Mouse (Mus musculus): ENCODE data around the gene Prokr1. TPM values are rescaled to one million over a fixed set of nuclear protein-coding genes. Genes with fewer than 3 reads are reported as not detected.

Prokr1 gene
- polyA plus RNA-seq, 1 experiment from 2014 or later = 5.0 TPM

DNA sequence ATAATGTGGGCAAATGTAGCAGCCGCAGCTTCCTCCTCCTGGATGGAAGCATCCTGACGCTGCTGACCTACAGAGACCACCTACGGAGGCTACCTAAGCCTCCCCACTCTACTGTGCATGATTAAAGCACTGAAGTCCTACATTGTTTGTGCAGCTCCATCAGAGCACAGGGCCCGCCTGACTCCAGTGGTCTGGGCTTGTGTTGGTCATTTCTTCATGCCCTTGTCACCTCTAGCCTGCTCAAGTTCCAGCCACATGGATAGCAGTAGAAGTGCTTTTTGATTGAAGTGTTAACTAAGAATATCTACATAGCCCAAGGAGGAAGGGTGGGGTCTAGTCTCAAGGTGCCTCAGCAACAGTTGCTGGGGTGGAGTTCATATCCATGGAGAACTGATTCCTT, 26.2 kb downstream of the Prokr1 start:
- Histone ChIP-seq H3K27me3 (no peaks in the 10 kb centered on the region), H3K27ac (no peak overlapping the region), H3K4me3 (no peak overlapping the region), H3K4me1 (no peaks in the 10 kb centered on the region), H3K9me3 (replicated peaks) (no peaks in the 10 kb centered on the region; the same call in 1 of the 2 replicates), H3K4me2 (no peak overlapping the region), H3K36me3 (ENCODE audit: poor library complexity, severe bottlenecking) (no peaks in the 10 kb centered on the region), H3K9ac (no peak overlapping the region)
- 90% methylated on average over 4 of the region's 4 CpGs for WGBS
- no peak for ATAC-seq

DNA sequence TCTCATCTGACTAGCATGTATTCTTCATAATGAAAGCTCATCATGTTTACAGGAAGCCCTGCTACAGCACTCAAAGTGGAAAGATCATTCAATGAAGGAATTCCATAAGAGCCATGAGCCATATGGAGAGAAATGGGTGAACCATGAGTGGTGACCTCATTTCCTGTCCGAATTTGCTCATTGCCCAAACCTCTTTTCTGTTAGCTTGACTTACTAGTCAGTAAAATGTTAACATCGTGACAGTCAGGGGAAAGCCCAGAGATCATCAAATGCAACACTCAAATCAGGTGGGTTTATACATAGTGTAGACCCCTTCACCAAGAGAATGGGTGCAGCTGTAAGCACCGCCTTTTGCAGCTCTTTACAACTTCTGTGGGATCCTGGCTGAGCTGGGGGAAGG, 36.8 kb downstream of the Prokr1 start:
- no peaks in the 10 kb centered on the region for H3K4me1 ChIP-seq
- H3K27me3 ChIP-seq = no peaks in the 10 kb centered on the region
- no peak overlapping the region for H3K27ac ChIP-seq
- 87% methylated on average over 3 of the region's 3 CpGs for WGBS
- ATAC-seq = no peak
- H3K4me2 ChIP-seq = no peak overlapping the region
- H3K4me3 ChIP-seq = no peak overlapping the region
- H3K9me3 ChIP-seq (replicated peaks) = no peaks in the 10 kb centered on the region
- no peaks in the 10 kb centered on the region for H3K36me3 ChIP-seq (ENCODE audit: poor library complexity, severe bottlenecking)
- no peak overlapping the region for H3K9ac ChIP-seq

DNA sequence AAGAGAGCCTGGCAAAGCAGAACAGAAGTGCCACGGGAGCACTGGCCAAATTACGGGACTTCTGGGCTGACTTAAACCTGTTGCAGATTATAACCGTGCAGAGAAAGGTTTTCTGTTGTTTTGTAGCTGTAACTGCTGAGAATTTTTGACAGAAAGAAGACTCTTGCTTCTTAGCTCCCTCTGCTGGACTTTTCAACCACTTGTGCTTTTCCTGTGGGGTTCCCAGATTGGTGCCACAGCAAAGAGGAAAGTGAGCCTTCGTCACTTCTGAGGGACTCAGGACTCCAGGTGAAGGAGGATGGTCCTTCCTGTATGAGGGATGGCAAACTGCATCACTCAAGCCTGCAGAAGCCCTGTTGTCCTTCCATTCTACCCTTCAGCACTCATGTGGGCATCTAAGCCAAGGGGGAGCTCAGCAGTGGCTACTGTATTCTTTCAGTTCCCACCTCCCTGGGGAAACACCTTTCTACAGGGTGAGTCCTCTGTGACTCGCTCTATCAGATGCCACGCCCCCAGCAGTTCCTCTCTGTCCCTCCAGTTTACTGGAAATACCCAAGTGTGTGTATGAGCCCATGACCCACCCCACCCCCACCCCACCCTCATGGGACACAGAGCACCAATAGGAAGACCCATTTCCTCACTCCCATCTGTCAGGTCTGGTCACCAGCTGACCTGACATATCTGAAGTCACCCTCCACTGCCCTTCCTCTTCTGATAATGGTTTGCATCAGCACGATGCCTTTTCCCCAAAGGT, 38.3 kb downstream of the Prokr1 start:
- Histone ChIP-seq H3K4me1 (no peaks in the 10 kb centered on the region), H3K9me3 (replicated peaks) (no peaks in the 10 kb centered on the region), H3K4me3 (no peak overlapping the region), H3K36me3 (ENCODE audit: poor library complexity, severe bottlenecking) (no peaks in the 10 kb centered on the region), H3K4me2 (no peak overlapping the region), H3K27me3 (no peaks in the 10 kb centered on the region), H3K27ac (no peak overlapping the region), H3K9ac (no peak overlapping the region)
- ATAC-seq = no peak
- 64% methylated on average over 7 of the region's 7 CpGs for WGBS

DNA sequence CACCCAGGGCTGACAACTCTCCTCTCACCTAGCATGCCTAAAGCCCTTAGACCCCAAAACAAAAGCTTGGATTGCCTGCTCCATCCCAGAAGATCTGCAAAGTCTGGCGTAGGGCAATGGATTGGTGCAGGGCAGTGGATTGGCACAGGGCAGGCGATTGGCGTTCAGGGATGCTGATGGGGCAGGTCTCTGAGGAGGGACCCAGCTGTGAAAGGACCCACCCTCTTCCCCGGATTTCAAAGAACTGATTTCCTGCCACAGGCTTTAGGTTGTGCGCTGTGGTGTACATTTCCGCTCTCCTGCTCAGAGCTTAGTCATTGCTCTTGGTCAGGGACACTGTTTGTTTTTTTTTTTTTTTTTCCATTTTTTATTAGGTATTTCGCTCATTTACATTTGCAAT, 42.7 kb downstream of the Prokr1 start:
- Histone ChIP-seq H3K4me2 (no peak overlapping the region), H3K27me3 (no peaks in the 10 kb centered on the region), H3K4me3 (no peak overlapping the region), H3K9me3 (replicated peaks) (peaks cover 8% of the 10 kb centered on the region), H3K9ac (no peak overlapping the region), H3K36me3 (ENCODE audit: poor library complexity, severe bottlenecking) (0 out of 2 replicates have a peak, but pooled peaks cover 3% of the 10 kb centered on the region), H3K4me1 (peaks cover 12% of the 10 kb centered on the region), H3K27ac (no peak overlapping the region)
- WGBS = 86% methylated on average over 7 of the region's 7 CpGs
- ATAC-seq = no peak

DNA sequence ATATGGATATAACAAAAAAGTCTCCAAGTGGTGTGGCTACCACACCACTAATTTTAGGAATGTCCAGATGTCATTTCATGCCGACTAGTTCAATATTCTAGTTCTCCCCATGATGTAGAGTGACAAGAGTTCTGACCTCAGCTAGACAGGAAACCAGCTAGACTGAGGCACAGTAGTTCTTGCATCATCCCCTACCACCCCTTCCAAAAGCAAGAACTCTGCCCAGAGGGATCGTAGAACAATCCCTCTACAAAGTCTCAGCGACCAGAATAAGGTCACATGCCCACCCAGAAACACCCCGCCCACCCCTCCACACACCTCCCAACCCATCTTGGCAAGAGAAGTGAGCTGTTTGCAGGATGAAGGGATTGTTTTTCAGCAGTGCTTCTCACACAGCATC, 43.1 kb downstream of the Prokr1 start:
- 92% methylated on average over 4 of the region's 4 CpGs for WGBS

DNA sequence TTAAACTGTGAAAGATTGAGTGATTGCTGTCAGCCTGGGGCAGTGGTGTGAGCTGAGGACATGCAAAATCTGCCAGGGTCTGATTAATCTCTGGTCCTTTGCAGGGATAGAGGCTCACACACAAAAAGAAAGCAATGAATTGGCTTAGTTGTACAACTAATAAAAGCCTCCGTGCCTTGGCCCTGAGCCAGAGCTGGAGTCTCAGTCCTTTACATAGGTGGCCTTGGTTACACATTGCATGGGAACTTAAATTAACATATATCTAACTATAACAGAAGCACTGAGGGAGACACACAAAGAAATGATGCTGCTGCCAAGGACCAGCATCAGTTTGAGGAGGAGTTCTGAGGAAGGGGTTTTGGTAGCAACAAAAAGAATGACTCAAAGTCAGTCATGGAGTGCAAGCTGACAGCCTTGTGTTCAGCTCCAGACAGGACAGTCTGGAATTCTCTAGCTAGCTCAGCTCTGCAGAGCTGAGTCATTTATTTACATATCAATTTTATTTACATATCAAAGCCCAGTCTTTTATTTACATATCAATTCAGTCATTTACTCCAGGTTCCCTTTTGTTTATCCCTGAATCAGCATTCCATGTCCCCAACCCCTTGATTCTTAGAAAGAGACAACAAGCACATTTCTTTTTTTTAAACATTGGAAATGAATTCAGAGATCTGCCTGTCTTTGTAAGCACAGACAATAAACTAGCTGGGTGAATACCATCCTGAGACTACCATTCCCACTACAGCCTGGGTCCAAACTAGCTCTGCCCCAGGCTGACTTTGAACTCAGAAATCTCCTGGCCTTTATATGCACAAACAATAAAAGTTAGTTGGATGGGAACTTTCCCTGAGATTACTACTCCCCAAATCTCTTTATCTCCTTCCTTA, 45.0 kb downstream of the Prokr1 start:
- Histone ChIP-seq H3K4me1 (peaks cover 12% of the 10 kb centered on the region), H3K36me3 (ENCODE audit: poor library complexity, severe bottlenecking) (0 out of 2 replicates have a peak, but pooled peaks cover 3% of the 10 kb centered on the region), H3K4me2 (peak overlapping the region; percentile 28; the same call in 1 of the 2 replicates), H3K9ac (no peak overlapping the region), H3K27ac (peak overlapping the region; percentile 62), H3K27me3 (no peaks in the 10 kb centered on the region), H3K4me3 (no peak overlapping the region), H3K9me3 (replicated peaks) (peaks cover 8% of the 10 kb centered on the region)
- WGBS = 14% methylated on average over 1 of the region's 1 CpGs
- peak; percentile 95 for ATAC-seq

More for the DNA sequence above, 43.1 kb downstream of the Prokr1 start:
- Histone ChIP-seq H3K4me1 (peaks cover 12% of the 10 kb centered on the region), H3K4me3 (no peak overlapping the region), H3K9me3 (replicated peaks) (peaks cover 8% of the 10 kb centered on the region), H3K27ac (no peak overlapping the region), H3K27me3 (no peaks in the 10 kb centered on the region), H3K9ac (no peak overlapping the region), H3K4me2 (no peak overlapping the region), H3K36me3 (ENCODE audit: poor library complexity, severe bottlenecking) (0 out of 2 replicates have a peak, but pooled peaks cover 3% of the 10 kb centered on the region)
- ATAC-seq = no peak

DNA sequence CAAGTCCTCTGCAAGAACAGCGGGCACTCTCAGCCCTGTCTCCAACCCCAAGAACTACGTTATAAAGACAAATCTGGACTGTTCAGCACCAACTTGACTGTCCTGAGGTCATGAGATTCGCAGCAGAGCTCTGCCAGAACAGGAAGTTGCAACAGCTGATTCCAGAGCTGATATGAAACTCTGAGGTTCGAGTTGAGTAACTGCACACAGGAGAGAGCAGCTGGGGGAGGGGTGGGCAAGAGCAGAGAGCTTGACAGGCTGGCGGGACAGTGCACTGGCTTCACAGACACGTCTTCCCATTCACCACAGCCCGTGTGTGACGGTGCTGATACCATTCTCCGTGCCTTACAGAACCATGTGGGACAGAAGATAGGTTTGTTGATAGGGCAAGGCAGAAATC, 48.5 kb downstream of the Prokr1 start:
- WGBS = 85% methylated on average over 9 of the region's 9 CpGs
- no peak overlapping the region for H3K9ac ChIP-seq
- H3K4me2 ChIP-seq = no peak overlapping the region
- H3K9me3 ChIP-seq (replicated peaks) = peaks cover 8% of the 10 kb centered on the region
- H3K27me3 ChIP-seq = no peaks in the 10 kb centered on the region
- H3K4me3 ChIP-seq = no peak overlapping the region
- 0 out of 2 replicates have a peak, but pooled peaks cover 3% of the 10 kb centered on the region for H3K36me3 ChIP-seq (ENCODE audit: poor library complexity, severe bottlenecking)
- peaks cover 12% of the 10 kb centered on the region for H3K4me1 ChIP-seq
- no peak overlapping the region for H3K27ac ChIP-seq
- ATAC-seq = no peak

DNA sequence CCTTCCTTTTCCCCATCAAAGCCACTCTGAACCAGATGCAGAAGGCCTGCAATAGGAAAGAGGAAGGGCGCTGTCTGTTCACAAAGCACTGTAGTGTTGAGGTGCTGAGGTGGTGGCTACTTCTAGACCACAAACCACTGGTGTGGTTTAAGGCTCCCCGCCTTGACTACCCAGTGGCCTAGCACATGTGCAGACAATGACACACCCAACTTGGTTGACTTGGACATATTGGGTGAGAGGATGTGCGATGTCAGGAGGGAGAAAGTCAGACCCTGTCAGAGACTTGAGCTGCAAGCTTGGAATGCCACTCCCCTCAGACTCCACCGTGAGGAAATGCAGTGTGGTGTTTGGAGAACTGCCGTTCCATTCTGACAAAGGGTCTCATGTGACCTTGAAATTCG, 49.4 kb downstream of the Prokr1 start:
- Histone ChIP-seq H3K4me3 (no peak overlapping the region), H3K9me3 (replicated peaks) (peaks cover under 1% of the 10 kb centered on the region), H3K4me1 (peaks cover 12% of the 10 kb centered on the region), H3K36me3 (ENCODE audit: poor library complexity, severe bottlenecking) (no peaks in the 10 kb centered on the region), H3K27me3 (no peaks in the 10 kb centered on the region), H3K9ac (no peak overlapping the region), H3K4me2 (no peak overlapping the region), H3K27ac (no peak overlapping the region)
- WGBS = 93% methylated on average over 6 of the region's 6 CpGs
- no peak for ATAC-seq

DNA sequence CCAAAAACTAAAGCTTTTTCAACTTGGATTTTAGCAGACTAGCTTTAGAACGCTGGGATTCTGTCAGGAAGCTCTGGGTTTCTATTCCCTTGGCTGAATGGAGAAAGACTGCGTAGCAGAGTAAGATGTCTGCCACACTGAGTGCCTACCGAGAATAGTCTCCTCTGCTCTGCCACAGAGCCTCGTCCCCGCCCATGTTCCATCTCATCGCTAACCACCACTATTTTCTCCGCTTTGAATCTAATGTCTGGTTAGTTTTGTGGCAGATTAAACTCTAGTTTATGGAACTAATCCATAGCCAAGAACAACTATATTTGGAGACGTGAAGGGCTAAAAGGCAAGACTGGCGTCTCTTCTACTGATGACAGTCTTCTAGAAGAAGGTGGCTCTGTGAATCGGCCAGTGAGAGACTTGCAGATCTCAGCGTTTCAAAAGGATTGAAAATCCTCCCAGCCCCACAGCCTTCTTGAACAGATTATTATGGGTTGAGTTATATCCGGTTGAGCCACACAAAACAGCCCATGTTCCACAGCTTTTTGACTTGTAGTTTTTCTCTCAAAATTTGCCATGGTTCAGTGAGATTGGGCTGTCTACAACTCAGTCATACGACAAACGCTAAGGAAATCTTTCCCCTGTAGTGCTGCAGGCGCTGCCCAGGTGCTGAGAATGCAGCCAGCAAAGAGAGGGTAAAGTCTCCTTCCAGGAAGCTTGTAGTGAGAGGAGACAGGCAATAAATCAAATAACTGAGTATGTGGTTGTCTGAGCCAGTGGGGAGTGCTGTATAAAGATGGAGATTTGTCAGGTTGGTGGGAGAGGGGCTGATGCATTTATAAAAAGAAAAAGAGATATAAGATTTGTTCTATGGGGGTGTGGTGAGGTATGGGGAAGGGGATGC, 51.9 kb downstream of the Prokr1 start:
- no peaks in the 10 kb centered on the region for H3K9me3 ChIP-seq (replicated peaks)
- H3K4me3 ChIP-seq = no peak overlapping the region
- no peak overlapping the region for H3K9ac ChIP-seq
- no peaks in the 10 kb centered on the region for H3K27me3 ChIP-seq
- no peak overlapping the region for H3K27ac ChIP-seq
- no peaks in the 10 kb centered on the region for H3K36me3 ChIP-seq (ENCODE audit: poor library complexity, severe bottlenecking)
- H3K4me2 ChIP-seq = no peak overlapping the region
- no peaks in the 10 kb centered on the region for H3K4me1 ChIP-seq
- no peak for ATAC-seq
- WGBS = 90% methylated on average over 15 of the region's 15 CpGs

DNA sequence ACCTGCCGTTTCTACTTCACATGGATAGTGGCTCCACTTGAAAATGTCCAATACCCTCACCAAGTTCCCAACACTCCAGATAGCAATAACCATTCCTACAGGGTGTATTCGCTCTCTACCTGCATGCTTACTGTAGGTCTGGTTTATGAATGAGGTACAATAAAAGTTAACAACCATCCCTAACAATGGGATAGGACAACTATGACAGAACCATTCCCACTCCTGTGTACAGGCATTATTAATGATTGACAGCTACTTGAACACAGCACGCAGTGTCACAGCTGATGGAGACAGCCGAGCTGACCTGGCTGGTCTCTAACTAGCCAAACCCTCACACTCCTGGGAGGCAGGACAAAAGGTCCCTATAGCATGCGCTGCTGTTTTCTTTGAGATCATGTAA, 52.9 kb downstream of the Prokr1 start:
- H3K4me1 ChIP-seq = no peaks in the 10 kb centered on the region
- 78% methylated on average over 5 of the region's 5 CpGs for WGBS
- no peak overlapping the region for H3K4me2 ChIP-seq
- no peaks in the 10 kb centered on the region for H3K9me3 ChIP-seq (replicated peaks)
- H3K4me3 ChIP-seq = no peak overlapping the region
- no peaks in the 10 kb centered on the region for H3K36me3 ChIP-seq (ENCODE audit: poor library complexity, severe bottlenecking)
- H3K27ac ChIP-seq = no peak overlapping the region
- no peak overlapping the region for H3K9ac ChIP-seq
- H3K27me3 ChIP-seq = no peaks in the 10 kb centered on the region
- no peak for ATAC-seq

DNA sequence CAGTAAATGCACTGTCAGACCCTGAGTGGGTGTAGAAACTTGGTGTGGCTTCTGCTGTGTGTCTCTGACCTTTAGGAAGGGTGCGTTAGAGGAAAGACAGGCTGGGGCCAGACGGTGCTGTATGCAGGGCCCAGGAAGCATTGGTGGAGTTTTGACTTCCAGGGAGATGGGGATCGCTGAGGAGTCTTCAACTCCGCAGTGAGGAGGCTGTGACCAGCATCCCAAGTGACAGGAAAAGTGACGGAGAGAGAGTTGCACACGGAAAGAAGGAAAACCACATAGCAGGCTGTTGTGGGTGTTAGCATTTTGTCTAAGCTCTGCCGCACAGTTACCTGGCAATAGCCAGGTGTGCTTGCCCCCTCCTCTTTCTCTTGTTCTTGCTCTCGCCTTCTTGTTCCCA, 54.3 kb downstream of the Prokr1 start:
- WGBS = 66% methylated on average over 8 of the region's 8 CpGs
- no peaks in the 10 kb centered on the region for H3K9me3 ChIP-seq (replicated peaks)
- H3K4me1 ChIP-seq = no peaks in the 10 kb centered on the region
- no peak overlapping the region for H3K4me3 ChIP-seq
- no peak overlapping the region for H3K9ac ChIP-seq
- H3K27ac ChIP-seq = no peak overlapping the region
- H3K27me3 ChIP-seq = no peaks in the 10 kb centered on the region
- no peak overlapping the region for H3K4me2 ChIP-seq
- ATAC-seq = no peak
- no peaks in the 10 kb centered on the region for H3K36me3 ChIP-seq (ENCODE audit: poor library complexity, severe bottlenecking)

Measured in forebrain, embryonic 13.5 days (tissue).